Mouse (Mus musculus): ENCODE data around the gene Hoxa5.

Gene Hoxa5

DNA sequence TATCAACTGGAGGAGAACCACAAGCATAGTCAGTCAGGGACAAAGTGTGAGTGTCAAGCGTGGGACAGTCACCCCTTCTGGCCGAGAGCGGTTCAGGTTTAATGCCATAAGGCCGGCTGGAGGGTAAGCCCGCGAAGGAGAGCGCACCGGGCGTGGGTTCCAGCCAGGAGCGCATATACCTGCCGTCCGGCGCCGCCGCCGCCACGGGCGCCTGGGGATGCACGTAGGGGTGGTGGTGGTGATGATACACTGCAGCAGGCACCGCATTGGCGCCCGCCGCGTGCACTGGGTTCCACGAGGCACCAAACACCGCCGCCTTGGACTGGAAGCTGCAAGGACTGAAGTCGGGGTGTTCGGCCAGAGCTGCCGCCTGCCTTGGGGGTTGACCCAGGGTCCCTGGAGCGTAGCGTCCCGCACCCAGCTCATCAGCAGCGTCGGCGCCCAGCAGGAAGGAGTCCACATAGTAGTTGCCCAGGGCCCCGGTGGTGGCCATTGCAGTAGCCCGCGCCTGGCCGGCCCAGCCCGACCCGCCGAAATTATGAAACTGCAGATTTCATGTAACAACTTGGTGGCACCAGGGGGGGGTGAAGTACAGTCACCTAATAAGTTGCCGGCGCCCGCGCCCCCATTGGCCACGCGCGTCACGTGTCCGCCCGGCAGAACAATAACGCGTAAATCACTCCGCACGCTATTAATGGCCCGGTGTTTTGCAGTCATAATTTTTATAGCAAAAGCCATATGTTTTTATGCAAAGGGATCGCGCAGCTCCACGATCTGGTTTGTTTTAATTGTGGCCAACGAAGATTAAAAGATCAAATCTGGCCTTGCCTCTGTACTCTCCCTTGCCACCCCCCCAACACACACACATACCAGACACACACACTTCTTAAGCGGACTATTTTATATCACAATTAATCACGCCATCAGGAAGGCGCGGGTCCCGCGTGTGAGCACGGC is 21.5 kb upstream of the Hoxa5 start:
- no peak for DNase-seq

DNA sequence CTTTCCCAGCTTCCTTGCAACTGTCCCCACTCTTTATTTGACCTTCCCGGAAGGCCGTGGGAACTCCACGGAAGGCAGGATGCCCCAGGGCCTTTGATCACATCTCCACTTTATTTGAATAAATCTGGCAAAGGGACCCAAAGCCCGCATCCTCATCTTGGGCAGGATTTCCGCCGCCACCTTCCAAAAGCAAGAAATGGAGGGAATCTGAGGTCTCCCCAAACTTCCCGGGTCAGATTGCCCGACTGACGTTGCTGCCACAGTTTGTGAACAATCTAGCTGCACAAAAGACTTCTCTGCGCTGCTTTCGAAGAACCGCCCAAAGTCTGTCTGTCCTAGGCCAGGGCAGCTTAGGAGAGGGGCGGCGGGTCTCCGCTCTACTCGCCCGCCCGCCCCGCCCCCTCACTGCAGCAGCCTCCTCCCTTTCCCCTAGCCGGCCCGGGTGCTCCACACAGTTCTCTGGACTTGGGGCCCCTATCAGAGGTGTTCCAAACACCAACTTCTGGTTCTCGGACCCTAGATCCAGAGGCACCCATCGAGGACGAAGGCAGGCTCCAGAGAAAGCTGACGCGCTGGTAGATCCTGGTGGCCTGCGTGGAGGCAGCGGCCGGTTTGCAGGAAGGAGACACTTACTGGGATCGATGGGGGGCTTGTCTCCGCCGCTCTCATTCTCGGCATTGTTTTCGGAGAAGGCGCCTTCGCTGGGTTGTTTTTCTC is 20.7 kb upstream of the Hoxa5 start:
- no peak for DNase-seq

GRCm38 (mm10) chr6:52223939-52224760 is 19.8 kb upstream of the Hoxa5 start:
- no peak for DNase-seq

- DNase-seq, result no peak
These were observed 18.3 kb upstream of the Hoxa5 start for GRCm38 (mm10) chr6:52222729-52223128.

DNA sequence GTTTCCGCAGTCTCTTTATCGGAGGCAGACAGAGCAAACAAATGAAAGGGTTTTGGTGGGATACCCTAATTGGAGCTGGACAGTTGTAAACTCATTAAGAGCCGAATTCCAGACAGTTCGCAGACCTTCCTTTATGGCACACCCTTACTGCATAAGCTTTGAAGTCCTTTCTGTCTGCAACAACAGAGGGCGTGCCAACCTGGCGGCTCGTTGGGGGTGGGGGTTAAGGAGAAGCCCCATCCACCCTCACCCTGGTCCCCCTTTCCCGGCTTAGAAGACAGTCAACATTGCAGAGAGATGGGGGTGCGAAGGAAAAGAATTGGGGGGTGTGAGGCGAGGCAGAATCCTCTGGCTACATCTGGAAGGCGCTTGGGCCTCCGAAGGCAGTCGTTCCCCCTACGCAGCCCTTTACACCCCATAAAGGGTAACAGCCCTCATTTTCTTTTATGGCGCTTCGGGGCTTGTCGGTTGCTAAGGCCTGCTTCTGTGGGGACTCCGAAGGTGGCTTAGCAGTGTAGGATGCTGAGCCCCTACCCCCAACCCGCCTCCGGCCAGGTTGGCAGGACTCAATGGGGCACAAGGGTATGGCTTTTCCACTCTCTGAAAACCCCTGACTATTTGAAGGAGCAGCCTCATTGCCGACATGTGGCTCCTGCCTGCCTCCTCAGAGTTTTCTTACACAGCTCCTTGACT is 17.8 kb upstream of the Hoxa5 start:
- DNase-seq, result no peak

DNA sequence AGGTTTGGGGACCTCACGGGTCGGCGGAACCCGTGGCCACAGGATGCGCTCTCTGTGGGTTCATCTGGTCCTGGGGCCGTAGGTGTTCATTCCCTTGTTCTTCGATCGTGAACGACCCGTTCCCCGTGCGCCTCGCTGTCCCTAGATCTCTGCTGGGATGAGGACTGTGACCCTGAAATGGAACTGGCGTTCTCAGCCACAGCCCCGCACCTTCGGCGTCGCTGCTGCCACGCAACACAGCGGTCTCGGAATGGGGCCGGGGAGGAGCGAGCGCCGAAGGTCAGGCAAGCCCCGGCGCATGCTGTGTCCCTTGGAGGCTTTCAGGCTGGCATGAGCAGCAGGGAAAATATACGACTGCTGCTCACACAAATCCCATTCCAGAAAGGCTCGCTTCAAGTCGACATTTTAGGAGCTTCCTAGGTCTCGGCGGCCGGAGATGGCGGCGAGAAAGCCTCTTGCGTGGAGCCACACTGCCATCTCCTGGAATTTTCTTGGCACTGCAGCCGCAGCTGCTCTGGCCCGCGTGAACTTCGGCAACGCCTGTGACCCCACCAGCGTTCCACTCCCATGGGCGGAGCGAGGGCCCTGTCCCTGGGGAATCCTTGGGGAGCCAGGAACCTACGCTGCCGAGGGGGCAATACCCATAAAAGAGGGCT is 17.1 kb upstream of the Hoxa5 start, which contains the start of gene Hoxa7:
Gene Hoxa7, minus strand, starts transcription at position 518 of the 656 bp plus-strand sequence.
- DNase-seq, result peak; percentile 72

DNA sequence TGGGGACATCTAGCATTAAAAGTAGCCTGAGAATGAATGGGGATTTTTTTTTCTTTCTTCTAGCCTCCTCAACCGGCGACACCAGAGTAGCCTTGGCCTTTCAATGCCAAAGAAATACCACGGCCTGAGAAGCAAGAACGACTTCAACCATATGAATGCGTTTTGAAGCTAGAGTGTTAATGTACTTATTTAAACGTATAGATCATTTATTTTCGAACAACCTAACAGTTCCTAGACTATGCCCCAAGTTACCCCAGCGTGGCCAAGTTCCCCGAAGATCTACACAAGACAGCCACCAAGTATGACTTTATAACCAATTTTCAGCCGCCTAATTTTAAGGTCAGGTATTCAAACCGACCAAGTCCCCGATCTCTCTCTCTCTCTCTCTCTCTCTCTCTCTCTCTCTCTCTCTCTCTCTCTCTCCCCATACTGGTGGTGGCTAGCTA is 16.5 kb upstream of the Hoxa5 start:
- no peak for DNase-seq

GRCm38 (mm10) chr6:52220003-52220864 is 15.8 kb upstream of the Hoxa5 start:
- DNase-seq, result no peak

GRCm38 (mm10) chr6:52219234-52219942 is 15.0 kb upstream of the Hoxa5 start:
- DNase-seq, result no peak

GRCm38 (mm10) chr6:52218643-52219215 is 14.3 kb upstream of the Hoxa5 start:
- no peak for DNase-seq

DNA sequence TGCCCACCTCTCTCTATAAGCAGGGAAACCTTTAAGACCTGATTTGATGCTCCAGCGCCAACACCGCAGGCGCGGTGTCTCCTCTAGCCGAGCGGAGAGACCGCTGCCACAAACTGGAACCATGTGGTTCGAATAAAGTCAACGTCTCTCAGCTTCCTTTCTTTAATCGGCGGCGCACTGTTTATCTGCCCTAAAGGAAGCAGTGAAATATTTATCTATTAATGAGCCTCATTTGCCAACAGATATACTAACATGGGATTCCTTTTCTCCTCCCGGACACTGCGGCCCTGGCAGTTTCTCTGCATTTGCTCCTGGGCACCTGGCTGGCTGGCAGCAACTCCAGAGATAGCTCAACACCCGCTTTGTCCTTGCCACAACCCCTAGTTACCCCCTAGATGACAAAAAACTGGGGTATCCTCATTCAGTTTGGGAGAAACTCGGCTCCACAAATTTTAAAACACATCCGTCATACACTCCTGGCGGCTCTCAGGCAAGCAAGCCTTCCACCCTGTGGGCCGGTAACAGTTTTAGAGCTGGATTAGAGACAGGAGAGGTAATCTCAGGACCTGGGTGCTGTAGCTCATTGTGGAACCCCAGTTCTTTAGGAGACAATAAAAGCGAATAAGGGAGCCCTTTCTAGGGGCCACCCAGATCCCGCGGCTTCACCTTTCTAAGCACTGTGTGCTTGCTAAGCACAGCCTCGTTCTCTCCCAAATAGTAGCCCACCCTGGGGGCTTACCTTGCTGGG is 13.7 kb upstream of the Hoxa5 start:
- DNase-seq, result no peak

- no peak for DNase-seq
These were observed 13.0 kb upstream of the Hoxa5 start for GRCm38 (mm10) chr6:52217459-52217768.

DNA sequence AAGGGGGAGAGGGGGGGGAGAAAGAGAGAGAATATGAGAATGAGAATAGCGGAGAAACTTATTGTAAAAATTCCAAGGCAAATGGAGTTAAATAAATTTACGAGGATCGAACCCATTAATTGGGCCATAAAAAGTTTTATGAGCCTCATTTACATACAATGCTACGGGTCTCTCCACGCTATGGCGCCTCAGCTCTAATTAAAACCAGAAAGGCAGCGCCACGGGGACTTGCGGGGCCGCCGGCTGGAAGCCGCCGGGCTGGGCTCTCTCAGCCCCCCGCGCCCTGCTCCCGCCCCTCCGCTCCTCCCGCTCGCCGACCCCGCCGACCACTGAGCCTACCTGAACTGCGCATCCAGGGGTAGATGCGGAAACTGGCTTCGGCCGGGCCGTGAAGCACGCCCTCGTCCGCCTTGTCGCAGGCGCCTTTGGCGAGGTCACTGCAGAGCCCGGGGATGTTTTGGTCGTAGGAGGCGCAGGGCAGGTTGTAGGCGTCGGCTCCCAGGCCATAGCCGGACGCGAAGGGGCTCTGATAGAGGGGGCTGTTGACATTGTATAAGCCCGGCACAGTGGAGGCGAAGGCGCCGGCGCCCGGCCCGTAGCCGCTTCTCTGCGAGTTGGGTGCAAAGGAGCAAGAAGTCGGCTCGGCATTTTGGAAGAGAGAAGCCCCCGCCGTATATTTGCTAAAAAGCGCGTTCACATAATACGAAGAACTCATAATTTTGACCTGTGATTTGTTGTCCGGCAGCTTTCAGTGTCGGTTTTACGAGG is 12.5 kb upstream of the Hoxa5 start:
- no peak for DNase-seq

DNA sequence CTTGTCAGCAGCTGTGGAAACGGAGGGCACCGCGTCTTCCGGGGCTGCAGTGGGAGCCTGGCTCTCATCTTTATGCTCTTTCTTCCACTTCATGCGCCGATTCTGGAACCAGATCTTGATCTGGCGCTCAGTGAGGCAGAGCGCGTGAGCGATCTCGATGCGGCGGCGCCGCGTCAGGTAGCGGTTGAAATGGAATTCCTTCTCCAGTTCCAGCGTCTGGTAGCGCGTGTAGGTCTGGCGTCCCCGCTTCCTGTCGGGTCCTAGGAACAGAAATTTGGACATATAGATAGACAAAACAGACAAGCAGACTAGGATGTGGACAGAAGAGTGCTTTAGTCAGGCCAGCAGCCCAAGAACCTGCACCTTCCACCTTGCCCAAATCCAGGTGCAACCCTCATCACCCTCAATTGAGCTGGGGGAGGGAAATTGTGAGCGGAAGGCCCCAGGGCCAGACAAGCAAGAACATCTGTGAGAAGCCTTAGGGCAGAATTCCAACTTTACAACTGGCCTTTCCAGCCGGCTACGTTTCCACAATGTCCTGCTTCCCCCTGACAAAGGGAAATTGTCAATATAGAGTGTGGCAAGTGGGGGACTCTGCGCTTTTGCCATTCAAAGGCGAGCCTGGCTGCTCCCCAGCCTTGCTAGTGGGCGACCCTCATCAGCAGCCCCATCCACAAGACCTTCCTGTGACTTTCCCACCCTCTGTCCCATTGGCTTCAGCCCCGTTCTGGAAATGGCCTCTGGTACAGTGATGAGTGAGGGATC is 11.6 kb upstream of the Hoxa5 start:
- no peak for DNase-seq

GRCm38 (mm10) chr6:52215070-52215469 is 10.7 kb upstream of the Hoxa5 start:
- DNase-seq, result no peak

GRCm38 (mm10) chr6:52214271-52214670 is 9.9 kb upstream of the Hoxa5 start:
- no peak for DNase-seq

Data from cerebellum, adult 9-10 months (tissue).